19 mouse cellular contexts compared by ENCODE assay signal in genomic region chr6:126560696-126561095, GRCm38 (mm10). TPM values are rescaled to one million over a fixed set of nuclear protein-coding genes. Genes with fewer than 3 reads are reported as not detected.
DNase-seq lines count a peak whose midpoint lies in the region; ATAC-seq and TF ChIP-seq lines count a peak whose summit lies in the region.
"Had no signal": no experiment of that assay in that cellular context is flagged by ENCODE, and none has a peak within 500 bp of the region (broad histone marks: within the 10 kb centered on the region; RNA-seq: fewer than 3 reads in every experiment).

No protein-coding gene starts in this region.

- no peaks in the 10 kb centered on the region for H3K27me3 ChIP-seq in forebrain, embryonic 11.5 days (ENCODE audit: control insufficient read depth, insufficient read depth, low read length)
- no peaks in the 10 kb centered on the region for H3K27me3 ChIP-seq in hindbrain, embryonic 16.5 days (replicated peaks; ENCODE audit: control insufficient read depth, insufficient read depth, low read length)
- no peaks in the 10 kb centered on the region for H3K27me3 ChIP-seq in neural tube, embryonic 14.5 days (ENCODE audit: control insufficient read depth, insufficient read depth, low read length)
- H3K27me3 ChIP-seq: heart, embryonic 12.5 days had no signal

- peak overlapping the region; percentile 46; the same call in 1 of the 2 replicates for H3K27ac ChIP-seq in layer of hippocampus, adult 2 months
- peak overlapping the region; percentile 26; the same call in 1 of the 2 replicates for H3K27ac ChIP-seq in forebrain, embryonic 11.5 days (ENCODE audit: low read depth, low read length)
- peak overlapping the region; percentile 10; the same call in 1 of the 2 replicates for H3K27ac ChIP-seq in hindbrain, embryonic 16.5 days (ENCODE audit: low read depth, low read length)
- H3K27ac ChIP-seq in neural tube, embryonic 14.5 days (ENCODE audit: low read depth, low read length), result peak overlapping the region; percentile 66
- H3K27ac ChIP-seq: embryonic facial prominence, embryonic 15.5 days; limb, embryonic 10.5 days; liver, embryonic 14.5 days; stomach, postnatal 0 days had no signal

- no peak for ATAC-seq in forebrain, embryonic 11.5 days (replicated peaks; ENCODE audit: low FRiP score)
- ATAC-seq in hindbrain, embryonic 16.5 days, result no peak
- no peak; the same call in 1 of the 2 replicates for ATAC-seq in neural tube, embryonic 14.5 days (ENCODE audit: low read depth)
- ATAC-seq: lung, postnatal 0 days had no signal

- no peaks in the 10 kb centered on the region for H3K9me3 ChIP-seq in forebrain, embryonic 11.5 days (ENCODE audit: control insufficient read depth, low read length)
- no peaks in the 10 kb centered on the region for H3K9me3 ChIP-seq in hindbrain, embryonic 16.5 days (ENCODE audit: control insufficient read depth, low read length)
- H3K9me3 ChIP-seq in neural tube, embryonic 14.5 days (ENCODE audit: control insufficient read depth, low read length), result no peaks in the 10 kb centered on the region
- H3K9me3 ChIP-seq: embryonic facial prominence, embryonic 15.5 days; heart, embryonic 12.5 days; limb, embryonic 10.5 days; megakaryocyte, embryonic 14.5 days had no signal

- H3K4me1 ChIP-seq in forebrain, embryonic 11.5 days (replicated peaks; ENCODE audit: control insufficient read depth, insufficient read depth, low read length), result peaks cover 2% of the 10 kb centered on the region; the same call in 1 of the 2 replicates
- peaks cover 5% of the 10 kb centered on the region for H3K4me1 ChIP-seq in hindbrain, embryonic 16.5 days (ENCODE audit: control insufficient read depth, insufficient read depth, low read depth, low read length)
- H3K4me1 ChIP-seq in neural tube, embryonic 14.5 days (ENCODE audit: control insufficient read depth, insufficient read depth, low read length), result peaks cover 7% of the 10 kb centered on the region; the same call in 1 of the 2 replicates

- H3K9ac ChIP-seq in forebrain, embryonic 11.5 days (ENCODE audit: low read length), result no peak overlapping the region
- H3K9ac ChIP-seq in hindbrain, embryonic 16.5 days (ENCODE audit: low read depth, low read length), result no peak overlapping the region
- no peak overlapping the region for H3K9ac ChIP-seq in neural tube, embryonic 14.5 days (replicated peaks; ENCODE audit: low read depth, low read length)
- H3K9ac ChIP-seq: embryonic facial prominence, embryonic 15.5 days; heart, embryonic 12.5 days; liver, embryonic 14.5 days had no signal

- WGBS in forebrain, embryonic 11.5 days, result 80% methylated on average over 1 of the region's 1 CpGs
- WGBS in hindbrain, embryonic 16.5 days, result 47% methylated on average over 1 of the region's 1 CpGs
- 93% methylated on average over 1 of the region's 1 CpGs for WGBS in neural tube, embryonic 14.5 days

- no peaks in the 10 kb centered on the region for H3K36me3 ChIP-seq in forebrain, embryonic 11.5 days (ENCODE audit: control insufficient read depth, insufficient read depth, low read length)
- H3K36me3 ChIP-seq in hindbrain, embryonic 16.5 days (ENCODE audit: control insufficient read depth, insufficient read depth, low read length), result no peaks in the 10 kb centered on the region
- no peaks in the 10 kb centered on the region for H3K36me3 ChIP-seq in neural tube, embryonic 14.5 days (ENCODE audit: control insufficient read depth, insufficient read depth, low read length)
- H3K36me3 ChIP-seq: embryonic facial prominence, embryonic 15.5 days; heart, embryonic 12.5 days; limb, embryonic 10.5 days had no signal

- H3K4me3 ChIP-seq in layer of hippocampus, adult 2 months, result no peak overlapping the region
- H3K4me3 ChIP-seq in forebrain, embryonic 11.5 days (ENCODE audit: low read depth, low read length), result no peak overlapping the region
- no peak overlapping the region for H3K4me3 ChIP-seq in hindbrain, embryonic 16.5 days (ENCODE audit: low read length)
- no peak overlapping the region for H3K4me3 ChIP-seq in neural tube, embryonic 14.5 days (ENCODE audit: low read depth, low read length)
- H3K4me3 ChIP-seq: embryonic facial prominence, embryonic 15.5 days; heart, embryonic 12.5 days; limb, embryonic 10.5 days; megakaryocyte, embryonic 14.5 days had no signal

- no peak for TF ChIP-seq CTCF in layer of hippocampus, adult 2 months (conservative IDR thresholded peaks at IDR 0.05)

- no peak overlapping the region for H3K4me2 ChIP-seq in forebrain, embryonic 11.5 days (ENCODE audit: low read depth, low read length, severe bottlenecking)
- H3K4me2 ChIP-seq in hindbrain, embryonic 16.5 days (ENCODE audit: low read length), result no peak overlapping the region
- no peak overlapping the region for H3K4me2 ChIP-seq in neural tube, embryonic 14.5 days (ENCODE audit: low read depth, low read length)
- H3K4me2 ChIP-seq: heart, embryonic 12.5 days had no signal

- no peak for DNase-seq in layer of hippocampus, adult 2 months (ENCODE audit: low spot score in 2 of 2)
- DNase-seq in layer of hippocampus, postnatal 25 days (ENCODE audit: extremely low spot score in 1 of 2, low spot score in 1 of 2), result no peak
- no peak for DNase-seq in forebrain, embryonic 11.5 days (ENCODE audit: low spot score)
- no peak for DNase-seq in adrenal gland, postnatal 14 days
- no peak for DNase-seq in layer of hippocampus, postnatal 10 days (ENCODE audit: low spot score in 2 of 2)
- DNase-seq: adrenal gland, adult 2 months; cerebellum, adult 8-10 months; spleen, adult 18-20 months; thymus, postnatal 4 days had no signal

RNA-seq across cellular contexts. Expression of gene Kcna5, which starts 25.5 kb away (rescaled TPM):
- total RNA-seq in layer of hippocampus, adult 2 months (2021), result 1 to 10 TPM; 1.5 to 1.6 TPM
- 1 to 10 TPM; 1.6 to 1.7 TPM for total RNA-seq in layer of hippocampus, postnatal 25 days (2021)
- 1.3 and 1.8 TPM in 2 replicates for polyA plus RNA-seq in forebrain, embryonic 11.5 days (2014; fragmentation: Nextera tagmentation; extraction: Ambion mirVana)
- polyA plus RNA-seq in hindbrain, embryonic 16.5 days (2015; fragmentation: Nextera tagmentation; extraction: Ambion mirVana), result 3.7 and 4.3 TPM in 2 replicates
- 2.2 TPM in 2 replicates for polyA plus RNA-seq in neural tube, embryonic 14.5 days (2014; fragmentation: Nextera tagmentation; extraction: Ambion mirVana)
- total RNA-seq in adrenal gland, postnatal 14 days (2021), result 7.0 and 9.7 TPM in 2 replicates
- total RNA-seq in layer of hippocampus, postnatal 10 days (2021), result 1 to 10 TPM; 1.4 to 1.6 TPM
- polyA plus RNA-seq: C2C12 had no signal

Comparison
In these comparisons a context has a peak if more than half of its experiments do, and no peak if none do; other contexts are left out.
1. H3K27ac ChIP-seq: peak in every context shown above with its lines; median percentile 66 in neural tube, embryonic 14.5 days; 46 in layer of hippocampus, adult 2 months; 26 in forebrain, embryonic 11.5 days; 10 in hindbrain, embryonic 16.5 days.